Mouse (Mus musculus): ENCODE measurements around the gene Pkd1l2. TPM values are rescaled to one million over a fixed set of nuclear protein-coding genes. Genes with fewer than 3 reads are reported as not detected.

Gene Pkd1l2
- polyA plus RNA-seq, 1 experiment from 2014 or later, result not detected

DNA sequence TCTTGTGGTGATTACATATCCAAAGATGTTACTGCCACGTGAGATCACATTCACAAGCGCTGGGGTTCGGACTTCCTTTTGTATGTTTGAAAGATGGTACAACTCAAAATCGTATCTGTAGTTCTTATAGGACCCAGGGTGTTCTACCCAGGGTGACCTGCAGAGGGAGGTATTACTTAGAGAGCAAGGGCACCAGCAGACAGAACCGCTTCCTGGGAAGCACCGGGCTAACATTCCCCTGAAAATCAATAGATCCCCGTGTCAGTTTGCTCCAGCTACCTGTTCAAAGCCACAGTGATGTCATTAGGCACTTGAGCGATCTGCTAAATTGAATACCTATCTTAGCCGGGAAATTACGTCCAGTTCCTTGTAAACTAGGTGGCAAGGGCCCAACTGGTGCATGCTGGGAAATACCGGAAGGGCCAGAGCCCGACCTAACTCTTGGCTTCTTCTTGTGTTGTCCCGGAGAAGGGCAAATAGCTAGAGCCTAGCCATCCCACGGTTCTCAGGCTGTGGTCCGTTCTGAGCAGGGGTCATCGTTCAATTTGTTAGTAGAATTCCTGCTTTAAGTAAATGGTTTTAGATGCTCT lies 27.6 kb upstream of the Pkd1l2 start:
- H3K36me3 ChIP-seq, result no peaks in the 10 kb centered on the region
- H3K27me3 ChIP-seq, result no peaks in the 10 kb centered on the region
- no peak overlapping the region for H3K4me2 ChIP-seq (replicated peaks)
- ATAC-seq (ENCODE audit: insufficient number of reproducible peaks, insufficient read depth, low FRiP score, low TSS enrichment), result no peak
- no peak overlapping the region for H3K27ac ChIP-seq
- H3K4me1 ChIP-seq, result 0 out of 2 replicates have a peak, but pooled peaks cover 3% of the 10 kb centered on the region
- H3K4me3 ChIP-seq, result no peak overlapping the region
- no peaks in the 10 kb centered on the region for H3K9me3 ChIP-seq
- H3K9ac ChIP-seq, result no peak overlapping the region
- 53% methylated on average over 16 of the region's 16 CpGs for WGBS

DNA sequence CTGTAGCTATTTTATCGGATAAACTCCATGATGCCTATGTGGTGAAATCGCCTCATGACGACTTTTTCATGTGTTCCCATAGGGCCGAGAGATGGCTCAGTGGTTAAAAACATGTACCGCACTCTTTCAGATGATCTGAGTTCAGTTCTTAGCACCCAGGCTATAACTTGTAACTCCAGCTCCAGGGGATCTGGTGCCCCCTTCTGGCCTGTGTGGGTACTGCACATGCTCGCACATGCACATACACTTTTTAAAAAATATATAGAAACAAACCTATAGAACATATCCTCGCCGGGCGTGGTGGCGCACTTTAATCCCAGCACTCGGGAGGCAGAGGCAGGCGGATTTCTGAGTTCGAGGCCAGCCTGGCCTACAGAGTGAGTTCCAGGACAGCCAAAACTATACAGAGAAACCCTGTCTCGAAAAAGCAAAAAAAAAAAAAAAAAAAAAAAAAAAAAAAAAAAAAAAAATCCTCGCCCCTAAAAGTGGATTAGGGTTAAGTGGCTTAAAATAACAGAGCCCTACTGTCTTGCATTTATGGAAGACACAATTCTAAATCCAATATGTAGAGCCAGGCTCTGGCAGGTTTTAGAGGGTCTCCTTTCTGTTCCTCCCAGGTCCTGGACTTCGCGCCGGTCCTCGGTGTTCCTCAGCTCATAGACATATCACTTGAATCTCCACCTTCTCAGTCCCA lies 26.9 kb upstream of the Pkd1l2 start:
- 88% methylated on average over 19 of the region's 19 CpGs for WGBS
- no peaks in the 10 kb centered on the region for H3K27me3 ChIP-seq
- no peak for ATAC-seq (ENCODE audit: insufficient number of reproducible peaks, insufficient read depth, low FRiP score, low TSS enrichment)

DNA sequence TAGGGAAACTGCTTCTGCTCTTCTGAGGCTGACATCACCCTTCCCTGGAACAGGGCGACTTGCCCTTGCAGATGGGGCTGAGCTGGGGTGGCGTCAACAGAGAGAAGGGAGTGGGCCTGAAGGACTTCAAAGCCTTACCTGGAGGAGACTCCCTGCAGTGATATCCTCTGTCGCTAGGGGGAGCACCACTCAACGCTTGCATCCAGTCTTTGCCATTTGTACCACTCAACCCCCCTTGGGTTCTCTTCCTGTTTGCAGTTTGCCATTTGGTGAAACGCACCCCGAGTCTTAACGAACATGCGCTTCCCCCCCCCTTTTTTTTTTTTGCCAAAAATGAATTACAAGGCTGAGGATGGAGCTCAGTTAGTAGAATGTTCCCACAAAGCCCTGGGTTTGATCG lies 25.3 kb upstream of the Pkd1l2 start:
- Histone ChIP-seq H3K9ac (no peak overlapping the region), H3K4me3 (no peak overlapping the region), H3K36me3 (no peaks in the 10 kb centered on the region), H3K4me2 (replicated peaks) (no peak overlapping the region), H3K27ac (no peak overlapping the region), H3K9me3 (no peaks in the 10 kb centered on the region), H3K27me3 (no peaks in the 10 kb centered on the region), H3K4me1 (0 out of 2 replicates have a peak, but pooled peaks cover 3% of the 10 kb centered on the region)
- 11% methylated on average over 9 of the region's 9 CpGs for WGBS
- ATAC-seq (ENCODE audit: insufficient number of reproducible peaks, insufficient read depth, low FRiP score, low TSS enrichment), result no peak

More for the DNA sequence above, 26.9 kb upstream of the Pkd1l2 start:
- H3K9me3 ChIP-seq, result no peaks in the 10 kb centered on the region
- no peak overlapping the region for H3K9ac ChIP-seq
- H3K27ac ChIP-seq, result no peak overlapping the region
- no peak overlapping the region for H3K4me3 ChIP-seq
- 0 out of 2 replicates have a peak, but pooled peaks cover 3% of the 10 kb centered on the region for H3K4me1 ChIP-seq
- no peaks in the 10 kb centered on the region for H3K36me3 ChIP-seq
- H3K4me2 ChIP-seq (replicated peaks), result no peak overlapping the region

DNA sequence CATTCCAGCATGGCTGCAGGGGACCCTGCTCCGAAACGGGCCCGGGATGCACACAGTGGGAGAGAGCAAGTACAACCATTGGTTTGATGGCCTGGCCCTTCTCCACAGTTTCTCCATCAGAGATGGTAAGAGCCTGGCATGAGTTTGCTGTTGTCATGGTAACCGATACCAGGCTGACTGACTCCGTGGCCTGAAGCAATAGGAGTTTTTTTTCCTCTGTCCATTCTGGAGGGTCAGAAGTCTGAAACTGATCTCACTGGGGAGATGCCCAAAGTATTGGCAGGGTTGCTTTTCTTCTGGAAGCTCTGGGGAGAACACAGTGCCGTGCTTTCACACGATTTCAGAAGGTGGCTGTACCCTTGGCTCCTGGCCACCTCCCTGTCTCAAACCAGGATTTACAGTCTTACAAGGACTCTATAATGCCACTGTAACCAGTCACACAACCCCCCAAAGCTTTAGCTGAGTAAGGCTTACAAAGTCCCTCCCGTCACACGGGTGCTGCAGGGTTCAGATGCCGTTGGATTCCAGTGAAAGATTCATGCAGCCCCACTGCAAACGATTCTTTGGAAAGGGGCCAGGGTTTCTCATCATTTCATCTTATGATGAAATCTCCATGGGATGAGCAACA lies 15.4 kb upstream of the Pkd1l2 start:
- H3K9me3 ChIP-seq, result no peaks in the 10 kb centered on the region
- no peak overlapping the region for H3K9ac ChIP-seq
- peaks cover 13% of the 10 kb centered on the region for H3K4me1 ChIP-seq
- no peak for ATAC-seq (ENCODE audit: insufficient number of reproducible peaks, insufficient read depth, low FRiP score, low TSS enrichment)
- no peak overlapping the region for H3K4me3 ChIP-seq
- no peaks in the 10 kb centered on the region for H3K27me3 ChIP-seq
- no peak overlapping the region for H3K4me2 ChIP-seq (replicated peaks)
- H3K27ac ChIP-seq, result no peak overlapping the region
- WGBS, result 45% methylated on average over 11 of the region's 11 CpGs
- H3K36me3 ChIP-seq, result no peaks in the 10 kb centered on the region

- H3K4me2 ChIP-seq (replicated peaks), result no peak overlapping the region
- H3K9ac ChIP-seq, result no peak overlapping the region
- H3K4me1 ChIP-seq, result peaks cover 13% of the 10 kb centered on the region
- H3K9me3 ChIP-seq, result no peaks in the 10 kb centered on the region
- no peaks in the 10 kb centered on the region for H3K27me3 ChIP-seq
- H3K27ac ChIP-seq, result no peak overlapping the region
- ATAC-seq (ENCODE audit: insufficient number of reproducible peaks, insufficient read depth, low FRiP score, low TSS enrichment), result no peak
- H3K36me3 ChIP-seq, result no peaks in the 10 kb centered on the region
- WGBS, result 74% methylated on average over 10 of the region's 10 CpGs
- no peak overlapping the region for H3K4me3 ChIP-seq
Measured at GRCm38 (mm10) chr8:117097051-117097563, 14.9 kb upstream of the Pkd1l2 start.

DNA sequence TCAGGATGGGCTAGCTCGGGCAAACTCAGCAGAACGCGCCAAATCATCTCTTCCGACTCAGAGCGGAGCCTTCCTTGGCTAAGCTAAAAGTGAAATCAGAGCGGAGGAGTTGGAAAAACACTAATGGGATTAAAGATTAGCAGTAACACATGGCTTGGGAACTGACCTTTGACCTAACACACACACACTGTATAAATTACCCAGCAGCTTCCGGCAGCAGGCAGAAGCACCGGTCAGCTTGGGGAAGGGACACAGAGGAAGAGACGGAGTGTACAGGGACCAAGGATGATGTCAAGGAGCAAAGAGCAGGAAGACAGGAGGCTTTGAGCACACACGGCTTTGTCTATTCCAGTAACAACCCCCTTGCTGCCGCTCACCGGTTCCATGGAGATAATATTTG lies 13.4 kb upstream of the Pkd1l2 start, which contains the start of gene Bco1:
Gene Bco1 (plus strand): TSS at position 208 of the 400 bp plus-strand sequence.
- no peak for ATAC-seq (ENCODE audit: insufficient number of reproducible peaks, insufficient read depth, low FRiP score, low TSS enrichment)
- Histone ChIP-seq H3K9me3 (no peaks in the 10 kb centered on the region), H3K36me3 (no peaks in the 10 kb centered on the region), H3K27ac (no peak within 1 kb of the TSS), H3K4me3 (no peak within 1 kb of the TSS), H3K4me1 (peaks cover 13% of the 10 kb centered on the region), H3K9ac (no peak within 1 kb of the TSS), H3K27me3 (no peaks in the 10 kb centered on the region), H3K4me2 (replicated peaks) (no peak within 1 kb of the TSS)
- 51% methylated on average over 12 of the region's 12 CpGs for WGBS

DNA sequence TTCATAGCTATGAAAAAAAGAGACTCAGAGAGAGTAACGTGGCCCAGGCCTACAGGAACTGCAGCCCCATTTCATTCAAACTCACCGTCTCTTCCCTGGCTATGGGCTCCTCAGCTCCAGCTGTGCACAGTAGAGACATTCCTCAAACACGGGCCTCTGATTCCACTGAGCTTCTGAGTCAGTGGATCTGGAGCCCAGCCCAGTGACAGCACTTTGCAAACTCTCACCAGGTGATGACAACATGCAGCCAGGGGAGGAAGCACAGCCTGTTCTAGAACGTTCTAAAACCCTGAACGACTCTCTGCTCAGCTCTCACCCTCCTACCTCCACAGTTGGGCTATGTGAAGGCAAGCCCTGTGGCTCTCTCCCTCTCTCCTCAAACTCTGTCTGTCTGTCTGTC lies 11.8 kb upstream of the Pkd1l2 start:
- H3K4me1 ChIP-seq, result peaks cover 13% of the 10 kb centered on the region
- WGBS, result 61% methylated on average over 5 of the region's 5 CpGs
- H3K27me3 ChIP-seq, result no peaks in the 10 kb centered on the region
- H3K36me3 ChIP-seq, result no peaks in the 10 kb centered on the region
- no peaks in the 10 kb centered on the region for H3K9me3 ChIP-seq
- ATAC-seq (ENCODE audit: insufficient number of reproducible peaks, insufficient read depth, low FRiP score, low TSS enrichment), result no peak
- no peak overlapping the region for H3K4me3 ChIP-seq
- no peak overlapping the region for H3K27ac ChIP-seq
- no peak overlapping the region for H3K4me2 ChIP-seq (replicated peaks)
- no peak overlapping the region for H3K9ac ChIP-seq

GRCm38 (mm10) chr8:117089802-117090201 lies 7.6 kb upstream of the Pkd1l2 start:
- no peaks in the 10 kb centered on the region for H3K9me3 ChIP-seq
- H3K4me1 ChIP-seq, result no peaks in the 10 kb centered on the region
- no peak for ATAC-seq (ENCODE audit: insufficient number of reproducible peaks, insufficient read depth, low FRiP score, low TSS enrichment)
- H3K27me3 ChIP-seq, result no peaks in the 10 kb centered on the region
- H3K4me3 ChIP-seq, result no peak overlapping the region
- no peaks in the 10 kb centered on the region for H3K36me3 ChIP-seq
- H3K9ac ChIP-seq, result no peak overlapping the region
- H3K4me2 ChIP-seq (replicated peaks), result no peak overlapping the region
- WGBS, result 89% methylated on average over 4 of the region's 4 CpGs
- no peak overlapping the region for H3K27ac ChIP-seq

- H3K27ac ChIP-seq, result no peak overlapping the region
- H3K36me3 ChIP-seq, result no peaks in the 10 kb centered on the region
- ATAC-seq (ENCODE audit: insufficient number of reproducible peaks, insufficient read depth, low FRiP score, low TSS enrichment), result no peak
- H3K9ac ChIP-seq, result no peak overlapping the region
- no peak overlapping the region for H3K4me2 ChIP-seq (replicated peaks)
- H3K27me3 ChIP-seq, result no peaks in the 10 kb centered on the region
- no peak overlapping the region for H3K4me3 ChIP-seq
- no peaks in the 10 kb centered on the region for H3K9me3 ChIP-seq
- no peaks in the 10 kb centered on the region for H3K4me1 ChIP-seq
Measured at GRCm38 (mm10) chr8:117087036-117087435, 4.8 kb upstream of the Pkd1l2 start.

GRCm38 (mm10) chr8:117085521-117085920 lies 3.3 kb upstream of the Pkd1l2 start:
- no peak for ATAC-seq (ENCODE audit: insufficient number of reproducible peaks, insufficient read depth, low FRiP score, low TSS enrichment)
- 52% methylated on average over 8 of the region's 8 CpGs for WGBS

GRCm38 (mm10) chr8:117082947-117083559 lies 804 bp upstream of the Pkd1l2 start:
- no peak overlapping the region for H3K4me2 ChIP-seq (replicated peaks)
- no peaks in the 10 kb centered on the region for H3K9me3 ChIP-seq
- no peak for ATAC-seq (ENCODE audit: insufficient number of reproducible peaks, insufficient read depth, low FRiP score, low TSS enrichment)

More at GRCm38 (mm10) chr8:117085521-117085920, 3.3 kb upstream of the Pkd1l2 start:
- Histone ChIP-seq H3K9ac (no peak overlapping the region), H3K27ac (no peak overlapping the region), H3K4me1 (no peaks in the 10 kb centered on the region), H3K4me3 (no peak overlapping the region), H3K4me2 (replicated peaks) (no peak overlapping the region), H3K36me3 (no peaks in the 10 kb centered on the region), H3K27me3 (0 out of 2 replicates have a peak, but pooled peaks cover 3% of the 10 kb centered on the region), H3K9me3 (no peaks in the 10 kb centered on the region)

More at GRCm38 (mm10) chr8:117082947-117083559, 804 bp upstream of the Pkd1l2 start:
- no peak overlapping the region for H3K27ac ChIP-seq
- WGBS, result 69% methylated on average over 9 of the region's 9 CpGs
- no peak overlapping the region for H3K9ac ChIP-seq
- no peaks in the 10 kb centered on the region for H3K36me3 ChIP-seq
- H3K4me3 ChIP-seq, result no peak overlapping the region
- H3K27me3 ChIP-seq, result 0 out of 2 replicates have a peak, but pooled peaks cover 3% of the 10 kb centered on the region
- H3K4me1 ChIP-seq, result no peaks in the 10 kb centered on the region
